Mouse (Mus musculus): Measurements from ENCODE around the gene Cbr4. TPM values are rescaled to one million over a fixed set of nuclear protein-coding genes. Genes with fewer than 3 reads are reported as not detected.

Gene Cbr4
- polyA plus RNA-seq, 1 experiment from 2014 or later, result 36.7 TPM

GRCm38 (mm10) chr8:61532831-61533230 is 45.3 kb downstream of the Cbr4 start:
- no peak overlapping the region for H3K9ac ChIP-seq (ENCODE audit: low read depth, low read length)
- no peak overlapping the region for H3K4me3 ChIP-seq (ENCODE audit: low read length)
- no peaks in the 10 kb centered on the region for H3K9me3 ChIP-seq (ENCODE audit: control insufficient read depth, low read length)
- ATAC-seq, result no peak
- H3K4me2 ChIP-seq (ENCODE audit: low read depth, low read length), result no peak overlapping the region
- H3K27ac ChIP-seq (ENCODE audit: low read length), result no peak overlapping the region
- H3K27me3 ChIP-seq (replicated peaks; ENCODE audit: control insufficient read depth, insufficient read depth, low read length), result no peaks in the 10 kb centered on the region
- 84% methylated on average over 5 of the region's 5 CpGs for WGBS
- peaks cover 3% of the 10 kb centered on the region; the same call in 1 of the 2 replicates for H3K36me3 ChIP-seq (ENCODE audit: control insufficient read depth, insufficient read depth, low read length)
- 0 out of 2 replicates have a peak, but pooled peaks cover 2% of the 10 kb centered on the region for H3K4me1 ChIP-seq (ENCODE audit: control insufficient read depth, insufficient read depth, low read length)

GRCm38 (mm10) chr8:61533356-61533926 is 45.9 kb downstream of the Cbr4 start:
- 51% methylated on average over 16 of the region's 16 CpGs for WGBS
- Histone ChIP-seq H3K4me1 (ENCODE audit: control insufficient read depth, insufficient read depth, low read length) (no peaks in the 10 kb centered on the region), H3K4me2 (ENCODE audit: low read depth, low read length) (no peak overlapping the region)

GRCm38 (mm10) chr8:61535472-61535871 is 47.9 kb downstream of the Cbr4 start:
- Histone ChIP-seq H3K9ac (ENCODE audit: low read depth, low read length) (no peak overlapping the region), H3K9me3 (ENCODE audit: control insufficient read depth, low read length) (no peaks in the 10 kb centered on the region), H3K27ac (ENCODE audit: low read length) (no peak overlapping the region), H3K4me2 (ENCODE audit: low read depth, low read length) (no peak overlapping the region), H3K4me3 (ENCODE audit: low read length) (no peak overlapping the region), H3K4me1 (ENCODE audit: control insufficient read depth, insufficient read depth, low read length) (no peaks in the 10 kb centered on the region), H3K36me3 (ENCODE audit: control insufficient read depth, insufficient read depth, low read length) (peaks cover 7% of the 10 kb centered on the region; the same call in 1 of the 2 replicates), H3K27me3 (replicated peaks; ENCODE audit: control insufficient read depth, insufficient read depth, low read length) (no peaks in the 10 kb centered on the region)
- 79% methylated on average over 11 of the region's 11 CpGs for WGBS
- no peak for ATAC-seq

More at GRCm38 (mm10) chr8:61533356-61533926, 45.9 kb downstream of the Cbr4 start:
- no peak overlapping the region for H3K27ac ChIP-seq (ENCODE audit: low read length)
- no peak overlapping the region for H3K4me3 ChIP-seq (ENCODE audit: low read length)
- peak; percentile 56; the same call in 1 of the 2 replicates for ATAC-seq
- H3K9ac ChIP-seq (ENCODE audit: low read depth, low read length), result no peak overlapping the region
- no peaks in the 10 kb centered on the region for H3K9me3 ChIP-seq (ENCODE audit: control insufficient read depth, low read length)
- no peaks in the 10 kb centered on the region for H3K27me3 ChIP-seq (replicated peaks; ENCODE audit: control insufficient read depth, insufficient read depth, low read length)
- peaks cover 4% of the 10 kb centered on the region; the same call in 1 of the 2 replicates for H3K36me3 ChIP-seq (ENCODE audit: control insufficient read depth, insufficient read depth, low read length)

- ATAC-seq, result no peak
- H3K36me3 ChIP-seq (ENCODE audit: control insufficient read depth, insufficient read depth, low read length), result peaks cover 7% of the 10 kb centered on the region; the same call in 1 of the 2 replicates
- 84% methylated on average over 5 of the region's 5 CpGs for WGBS
Measured at GRCm38 (mm10) chr8:61537471-61537870, 49.9 kb downstream of the Cbr4 start.

GRCm38 (mm10) chr8:61539828-61540500 is 52.4 kb downstream of the Cbr4 start:
- Histone ChIP-seq H3K4me1 (ENCODE audit: control insufficient read depth, insufficient read depth, low read length) (no peaks in the 10 kb centered on the region), H3K27me3 (replicated peaks; ENCODE audit: control insufficient read depth, insufficient read depth, low read length) (no peaks in the 10 kb centered on the region), H3K9me3 (ENCODE audit: control insufficient read depth, low read length) (no peaks in the 10 kb centered on the region), H3K36me3 (ENCODE audit: control insufficient read depth, insufficient read depth, low read length) (0 out of 2 replicates have a peak, but pooled peaks cover 4% of the 10 kb centered on the region), H3K9ac (ENCODE audit: low read depth, low read length) (no peak overlapping the region), H3K27ac (ENCODE audit: low read length) (no peak overlapping the region), H3K4me3 (ENCODE audit: low read length) (no peak overlapping the region), H3K4me2 (ENCODE audit: low read depth, low read length) (no peak overlapping the region)
- ATAC-seq, result peak; percentile 58
- 44% methylated on average over 7 of the region's 7 CpGs for WGBS

More at GRCm38 (mm10) chr8:61537471-61537870, 49.9 kb downstream of the Cbr4 start:
- H3K27ac ChIP-seq (ENCODE audit: low read length), result no peak overlapping the region
- H3K27me3 ChIP-seq (replicated peaks; ENCODE audit: control insufficient read depth, insufficient read depth, low read length), result no peaks in the 10 kb centered on the region
- H3K4me2 ChIP-seq (ENCODE audit: low read depth, low read length), result no peak overlapping the region
- no peaks in the 10 kb centered on the region for H3K4me1 ChIP-seq (ENCODE audit: control insufficient read depth, insufficient read depth, low read length)
- no peak overlapping the region for H3K4me3 ChIP-seq (ENCODE audit: low read length)
- H3K9me3 ChIP-seq (ENCODE audit: control insufficient read depth, low read length), result no peaks in the 10 kb centered on the region
- no peak overlapping the region for H3K9ac ChIP-seq (ENCODE audit: low read depth, low read length)

GRCm38 (mm10) chr8:61549585-61549984 is 62.1 kb downstream of the Cbr4 start:
- H3K9ac ChIP-seq (ENCODE audit: low read depth, low read length), result no peak overlapping the region
- no peaks in the 10 kb centered on the region for H3K27me3 ChIP-seq (replicated peaks; ENCODE audit: control insufficient read depth, insufficient read depth, low read length)
- H3K36me3 ChIP-seq (ENCODE audit: control insufficient read depth, insufficient read depth, low read length), result peaks cover 20% of the 10 kb centered on the region

GRCm38 (mm10) chr8:61550006-61550748 is 62.6 kb downstream of the Cbr4 start:
- H3K27ac ChIP-seq (ENCODE audit: low read length), result no peak overlapping the region
- WGBS, result 65% methylated on average over 27 of the region's 27 CpGs
- no peak for ATAC-seq
- no peak overlapping the region for H3K4me2 ChIP-seq (ENCODE audit: low read depth, low read length)
- H3K36me3 ChIP-seq (ENCODE audit: control insufficient read depth, insufficient read depth, low read length), result peaks cover 20% of the 10 kb centered on the region
- peaks cover 17% of the 10 kb centered on the region for H3K9me3 ChIP-seq (ENCODE audit: control insufficient read depth, low read length)
- H3K4me3 ChIP-seq (ENCODE audit: low read length), result no peak overlapping the region
- H3K9ac ChIP-seq (ENCODE audit: low read depth, low read length), result no peak overlapping the region
- H3K27me3 ChIP-seq (replicated peaks; ENCODE audit: control insufficient read depth, insufficient read depth, low read length), result no peaks in the 10 kb centered on the region
- H3K4me1 ChIP-seq (ENCODE audit: control insufficient read depth, insufficient read depth, low read length), result no peaks in the 10 kb centered on the region

More at GRCm38 (mm10) chr8:61549585-61549984, 62.1 kb downstream of the Cbr4 start:
- no peak overlapping the region for H3K4me3 ChIP-seq (ENCODE audit: low read length)
- no peak for ATAC-seq
- WGBS, result 83% methylated on average over 41 of the region's 41 CpGs
- H3K4me2 ChIP-seq (ENCODE audit: low read depth, low read length), result no peak overlapping the region
- no peak overlapping the region for H3K27ac ChIP-seq (ENCODE audit: low read length)
- H3K4me1 ChIP-seq (ENCODE audit: control insufficient read depth, insufficient read depth, low read length), result no peaks in the 10 kb centered on the region
- H3K9me3 ChIP-seq (ENCODE audit: control insufficient read depth, low read length), result peaks cover 17% of the 10 kb centered on the region

GRCm38 (mm10) chr8:61552221-61552620 is 64.7 kb downstream of the Cbr4 start:
- no peak for ATAC-seq
- Histone ChIP-seq H3K4me2 (ENCODE audit: low read depth, low read length) (no peak overlapping the region), H3K36me3 (ENCODE audit: control insufficient read depth, insufficient read depth, low read length) (peaks cover 20% of the 10 kb centered on the region), H3K4me3 (ENCODE audit: low read length) (no peak overlapping the region), H3K4me1 (ENCODE audit: control insufficient read depth, insufficient read depth, low read length) (no peaks in the 10 kb centered on the region; the same call in 1 of the 2 replicates), H3K9ac (ENCODE audit: low read depth, low read length) (no peak overlapping the region), H3K9me3 (ENCODE audit: control insufficient read depth, low read length) (peaks cover 17% of the 10 kb centered on the region), H3K27ac (ENCODE audit: low read length) (no peak overlapping the region), H3K27me3 (replicated peaks; ENCODE audit: control insufficient read depth, insufficient read depth, low read length) (no peaks in the 10 kb centered on the region)
- 70% methylated on average over 6 of the region's 6 CpGs for WGBS

GRCm38 (mm10) chr8:61552755-61553402 is 65.3 kb downstream of the Cbr4 start:
- no peak for ATAC-seq
- 74% methylated on average over 8 of the region's 8 CpGs for WGBS
- Histone ChIP-seq H3K27me3 (replicated peaks; ENCODE audit: control insufficient read depth, insufficient read depth, low read length) (no peaks in the 10 kb centered on the region), H3K4me2 (ENCODE audit: low read depth, low read length) (no peak overlapping the region), H3K27ac (ENCODE audit: low read length) (no peak overlapping the region), H3K4me1 (ENCODE audit: control insufficient read depth, insufficient read depth, low read length) (no peaks in the 10 kb centered on the region; the same call in 1 of the 2 replicates), H3K36me3 (ENCODE audit: control insufficient read depth, insufficient read depth, low read length) (peaks cover 20% of the 10 kb centered on the region), H3K4me3 (ENCODE audit: low read length) (no peak overlapping the region), H3K9ac (ENCODE audit: low read depth, low read length) (no peak overlapping the region), H3K9me3 (ENCODE audit: control insufficient read depth, low read length) (peaks cover 17% of the 10 kb centered on the region)
